Mouse (Mus musculus): ENCODE measurements around the gene Fsip1. TPM values are rescaled to one million over a fixed set of nuclear protein-coding genes. Genes with fewer than 3 reads are reported as not detected.

The Fsip1 gene
- polyA plus RNA-seq, 1 experiment from 2014 or later, result 0.79 TPM

DNA sequence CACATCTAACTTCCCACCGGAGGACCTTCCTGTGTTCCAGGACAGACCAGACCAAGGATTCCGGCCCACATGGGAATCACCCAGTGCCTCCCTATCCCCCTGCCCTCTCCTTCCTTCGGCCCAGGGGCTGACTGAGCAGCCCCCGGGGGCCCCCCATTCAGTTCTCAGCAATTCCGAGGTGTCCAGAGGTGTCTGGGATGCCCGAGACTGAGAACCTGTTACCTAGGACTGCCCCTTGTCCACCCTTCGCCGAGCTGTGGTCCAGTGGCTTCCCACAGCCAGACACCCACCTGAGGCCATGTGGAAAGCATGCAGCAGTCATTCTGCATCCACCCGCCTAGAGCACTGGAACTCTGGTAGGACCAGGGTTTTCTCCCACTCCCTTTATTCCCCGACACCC is 115.1 kb downstream of the Fsip1 start:
- ATAC-seq (ENCODE audit: insufficient number of reproducible peaks, insufficient read depth, low FRiP score, low TSS enrichment, low read depth), result no peak
- H3K36me3 ChIP-seq, result no peaks in the 10 kb centered on the region
- H3K27ac ChIP-seq, result no peak overlapping the region
- no peak overlapping the region for H3K4me2 ChIP-seq
- no peaks in the 10 kb centered on the region for H3K9me3 ChIP-seq
- no peaks in the 10 kb centered on the region for H3K4me1 ChIP-seq
- 88% methylated on average over 10 of the region's 10 CpGs for WGBS
- H3K27me3 ChIP-seq, result no peaks in the 10 kb centered on the region
- no peak overlapping the region for H3K9ac ChIP-seq
- H3K4me3 ChIP-seq, result no peak overlapping the region

DNA sequence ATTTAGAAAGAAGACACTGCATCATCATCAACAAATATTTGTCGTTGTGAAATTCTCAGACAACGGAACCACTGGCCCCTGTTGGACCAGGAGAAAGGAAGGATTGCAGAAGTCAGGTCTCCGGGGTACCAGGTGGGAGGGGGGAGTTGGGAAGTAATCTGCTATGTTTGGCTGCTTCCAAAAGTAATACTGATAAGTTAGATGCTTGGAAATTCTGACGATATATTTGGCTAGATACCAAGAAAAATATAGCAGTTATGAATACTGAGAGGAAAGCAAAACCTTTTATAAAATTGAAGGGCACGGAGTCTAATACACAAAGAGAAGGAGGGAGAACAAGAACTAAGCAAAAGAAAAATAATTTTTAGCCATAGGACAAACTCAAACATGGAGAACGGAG is 117.5 kb downstream of the Fsip1 start:
- Histone ChIP-seq H3K36me3 (no peaks in the 10 kb centered on the region), H3K4me2 (no peak overlapping the region), H3K27me3 (no peaks in the 10 kb centered on the region), H3K27ac (no peak overlapping the region), H3K9ac (no peak overlapping the region), H3K9me3 (no peaks in the 10 kb centered on the region), H3K4me3 (no peak overlapping the region), H3K4me1 (no peaks in the 10 kb centered on the region)
- 73% methylated on average over 6 of the region's 6 CpGs for WGBS
- no peak for ATAC-seq (ENCODE audit: insufficient number of reproducible peaks, insufficient read depth, low FRiP score, low TSS enrichment, low read depth)

DNA sequence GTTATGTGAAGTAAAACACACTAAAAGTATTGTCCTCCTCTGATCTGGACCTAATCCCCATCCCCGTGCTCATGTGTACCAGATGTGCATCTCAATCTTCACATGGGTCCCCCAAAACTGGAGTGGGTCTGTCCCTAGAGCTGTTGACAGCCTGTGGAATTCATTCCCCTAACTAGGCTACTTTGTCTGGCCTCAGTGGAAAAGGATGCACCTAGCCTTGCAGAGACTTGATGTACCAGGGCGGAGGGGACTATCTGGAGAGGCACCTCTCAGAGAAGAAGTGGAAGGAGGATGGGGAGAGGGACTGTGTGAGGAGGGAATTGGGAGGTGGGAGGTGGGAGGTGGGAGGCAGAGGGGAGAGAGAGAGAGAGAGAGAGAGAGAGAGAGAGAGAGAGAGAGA is 119.0 kb downstream of the Fsip1 start:
- Histone ChIP-seq H3K36me3 (no peaks in the 10 kb centered on the region), H3K4me2 (no peak overlapping the region), H3K9me3 (no peaks in the 10 kb centered on the region), H3K27ac (no peak overlapping the region), H3K4me1 (no peaks in the 10 kb centered on the region), H3K4me3 (no peak overlapping the region), H3K27me3 (no peaks in the 10 kb centered on the region), H3K9ac (no peak overlapping the region)
- WGBS, result 72% methylated on average over 2 of the region's 2 CpGs
- no peak for ATAC-seq (ENCODE audit: insufficient number of reproducible peaks, insufficient read depth, low FRiP score, low TSS enrichment, low read depth)

DNA sequence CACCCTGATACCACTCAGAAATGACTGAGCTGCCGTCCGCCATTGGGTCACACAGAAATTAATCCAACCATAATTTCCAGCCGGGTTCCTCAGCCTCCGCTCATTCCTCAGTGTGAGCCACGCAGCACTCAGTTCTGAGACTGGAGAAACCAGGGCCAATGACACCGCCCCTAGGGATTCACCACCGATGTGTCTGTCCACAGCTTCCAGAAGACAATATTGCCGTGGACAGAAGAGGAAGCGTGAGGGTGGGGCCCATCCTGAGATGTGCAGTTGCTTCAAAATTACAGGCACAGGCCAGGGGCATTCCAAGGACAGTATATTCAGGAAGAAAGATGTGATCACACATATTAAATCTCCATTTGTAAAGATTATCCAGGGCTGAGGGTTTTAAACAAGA is 119.7 kb downstream of the Fsip1 start:
- Histone ChIP-seq H3K4me3 (no peak overlapping the region), H3K27ac (no peak overlapping the region), H3K27me3 (no peaks in the 10 kb centered on the region), H3K36me3 (no peaks in the 10 kb centered on the region), H3K9ac (no peak overlapping the region), H3K4me1 (no peaks in the 10 kb centered on the region), H3K9me3 (no peaks in the 10 kb centered on the region), H3K4me2 (no peak overlapping the region)
- 84% methylated on average over 9 of the region's 9 CpGs for WGBS
- ATAC-seq (ENCODE audit: insufficient number of reproducible peaks, insufficient read depth, low FRiP score, low TSS enrichment, low read depth), result no peak

DNA sequence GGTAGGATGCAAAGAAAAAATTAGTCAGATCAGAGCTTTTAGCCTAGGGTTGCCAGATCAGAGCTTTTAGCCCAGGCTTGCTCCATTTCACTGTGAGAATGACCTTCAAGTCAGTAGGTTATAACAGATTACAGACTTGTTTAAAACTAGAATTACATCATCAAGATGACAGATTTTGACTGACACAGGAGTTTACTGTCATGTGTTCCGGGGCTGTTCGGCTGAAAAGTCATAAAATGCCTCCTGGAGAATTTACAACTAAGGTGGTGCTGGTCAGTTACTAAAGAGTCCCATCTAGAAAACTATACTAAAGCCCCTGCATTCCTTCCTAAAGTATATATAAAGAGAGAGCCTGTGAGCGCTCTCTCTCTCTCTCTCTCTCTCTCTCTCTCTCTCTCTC is 128.5 kb downstream of the Fsip1 start:
- H3K27me3 ChIP-seq, result no peaks in the 10 kb centered on the region

DNA sequence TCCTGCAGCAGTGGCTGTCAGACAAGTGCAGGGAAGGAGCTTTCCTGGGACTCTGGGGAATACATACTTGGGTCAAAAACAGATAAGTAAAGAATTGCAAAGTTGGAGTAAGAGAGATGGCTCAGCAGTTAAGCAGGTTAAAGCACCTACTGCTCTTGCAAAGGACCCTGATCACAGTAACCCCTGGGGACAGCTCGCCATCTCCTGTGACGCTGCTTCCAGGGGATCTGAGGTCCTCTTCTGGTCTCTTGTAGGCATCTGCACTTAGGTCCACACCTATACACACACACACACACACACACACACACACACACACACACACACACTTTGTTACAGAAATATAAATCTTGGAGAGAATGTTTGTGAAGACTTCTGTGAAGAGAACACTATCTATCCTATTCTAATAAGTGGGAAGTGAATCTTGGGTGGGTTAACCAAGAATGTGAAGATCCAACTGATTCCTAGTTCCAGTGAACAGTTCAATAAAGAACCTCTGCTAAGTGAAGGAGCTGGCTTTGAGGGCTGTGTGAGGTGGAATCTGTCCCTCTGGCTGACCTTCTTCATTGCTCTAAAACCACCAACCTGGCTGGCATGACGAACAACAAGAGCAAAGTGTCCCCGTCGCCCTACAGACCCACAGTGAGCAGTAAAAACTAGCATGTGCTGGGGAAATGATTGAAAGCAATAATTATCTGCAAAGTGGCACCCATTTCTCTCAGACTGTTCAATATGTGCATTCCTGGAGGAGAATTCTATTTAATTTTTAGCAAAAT is 129.1 kb downstream of the Fsip1 start:
- WGBS, result 79% methylated on average over 5 of the region's 5 CpGs
- Histone ChIP-seq H3K4me2 (no peak overlapping the region), H3K9ac (no peak overlapping the region), H3K27me3 (no peaks in the 10 kb centered on the region), H3K9me3 (no peaks in the 10 kb centered on the region), H3K4me3 (no peak overlapping the region), H3K27ac (no peak overlapping the region), H3K36me3 (peaks cover 36% of the 10 kb centered on the region), H3K4me1 (0 out of 2 replicates have a peak, but pooled peaks cover 6% of the 10 kb centered on the region)
- ATAC-seq (ENCODE audit: insufficient number of reproducible peaks, insufficient read depth, low FRiP score, low TSS enrichment, low read depth), result no peak

More for the DNA sequence above, 128.5 kb downstream of the Fsip1 start:
- H3K4me1 ChIP-seq, result 0 out of 2 replicates have a peak, but pooled peaks cover 6% of the 10 kb centered on the region
- 67% methylated on average over 3 of the region's 3 CpGs for WGBS
- H3K4me3 ChIP-seq, result no peak overlapping the region
- no peak for ATAC-seq (ENCODE audit: insufficient number of reproducible peaks, insufficient read depth, low FRiP score, low TSS enrichment, low read depth)
- H3K9ac ChIP-seq, result no peak overlapping the region
- H3K36me3 ChIP-seq, result peaks cover 30% of the 10 kb centered on the region
- no peaks in the 10 kb centered on the region for H3K9me3 ChIP-seq
- no peak overlapping the region for H3K4me2 ChIP-seq
- no peak overlapping the region for H3K27ac ChIP-seq

DNA sequence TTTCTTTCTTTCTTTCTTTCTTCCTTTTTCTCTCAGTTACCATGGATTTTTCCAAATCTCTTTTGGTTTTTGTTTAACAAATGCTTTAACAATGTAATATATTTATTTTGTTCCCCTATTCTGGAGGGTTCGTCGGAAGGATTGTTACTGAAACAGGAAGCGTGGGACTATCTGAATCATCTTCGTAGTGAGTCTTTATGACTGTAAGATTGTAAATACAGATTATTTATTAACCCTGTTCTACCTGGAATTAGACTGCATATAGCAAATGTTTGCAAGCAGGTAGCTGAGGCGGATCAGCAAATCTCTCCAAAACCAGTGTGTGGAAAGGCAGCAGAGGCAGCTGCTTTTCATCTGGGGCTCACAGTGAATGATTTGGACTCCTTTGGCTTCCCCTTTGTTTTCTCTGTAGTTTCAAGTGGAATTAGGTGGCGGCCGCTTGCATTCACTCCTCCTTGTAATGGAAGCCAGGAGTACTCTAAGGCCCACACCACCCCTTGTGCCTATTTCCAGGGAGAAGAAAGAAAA is 130.8 kb downstream of the Fsip1 start:
- 60% methylated on average over 7 of the region's 7 CpGs for WGBS
- H3K9ac ChIP-seq, result no peak overlapping the region
- H3K4me3 ChIP-seq, result no peak overlapping the region
- H3K4me1 ChIP-seq, result 0 out of 2 replicates have a peak, but pooled peaks cover 6% of the 10 kb centered on the region
- no peak for ATAC-seq (ENCODE audit: insufficient number of reproducible peaks, insufficient read depth, low FRiP score, low TSS enrichment, low read depth)
- H3K27me3 ChIP-seq, result no peaks in the 10 kb centered on the region
- H3K27ac ChIP-seq, result no peak overlapping the region
- H3K36me3 ChIP-seq, result peaks cover 53% of the 10 kb centered on the region
- no peak overlapping the region for H3K4me2 ChIP-seq
- no peaks in the 10 kb centered on the region for H3K9me3 ChIP-seq

DNA sequence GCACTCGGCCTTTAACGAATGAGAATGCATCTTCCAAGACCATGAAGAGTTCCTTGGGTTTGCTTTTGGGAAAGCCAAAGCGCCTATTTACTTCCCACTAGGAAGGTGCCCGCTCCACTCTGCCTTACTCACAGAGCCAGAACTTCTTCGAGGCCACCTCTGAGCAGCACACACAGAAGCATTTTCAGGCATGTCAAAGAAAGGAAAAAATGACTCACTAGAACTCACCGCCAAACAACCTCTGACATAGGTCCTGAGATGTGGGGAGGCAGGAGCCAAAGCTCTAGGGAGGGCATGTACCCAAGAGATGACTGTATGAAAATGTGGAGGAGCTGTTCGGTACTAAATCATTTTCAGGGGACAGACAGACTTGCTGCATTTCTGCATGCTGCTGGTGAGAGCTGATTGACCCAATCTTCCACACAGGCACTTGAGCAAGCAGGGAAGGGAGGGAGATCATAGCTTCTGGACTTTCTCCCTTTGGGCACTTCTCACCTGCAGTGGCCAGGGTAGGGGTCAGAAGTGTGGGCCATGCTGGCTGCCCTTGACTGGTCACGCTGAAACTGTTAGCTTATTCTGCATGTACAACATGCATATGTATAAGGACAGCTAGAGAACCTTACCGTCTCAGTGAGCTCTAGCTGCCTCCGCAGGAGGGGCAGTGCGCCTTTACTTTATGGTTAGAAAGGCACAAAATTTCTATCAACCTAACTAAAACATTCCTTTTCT is 131.4 kb downstream of the Fsip1 start:
- Histone ChIP-seq H3K4me2 (no peak overlapping the region), H3K36me3 (peaks cover 60% of the 10 kb centered on the region), H3K4me3 (no peak overlapping the region), H3K4me1 (0 out of 2 replicates have a peak, but pooled peaks cover 6% of the 10 kb centered on the region), H3K9ac (no peak overlapping the region), H3K27ac (no peak overlapping the region), H3K9me3 (no peaks in the 10 kb centered on the region), H3K27me3 (no peaks in the 10 kb centered on the region)
- WGBS, result 81% methylated on average over 11 of the region's 11 CpGs
- ATAC-seq (ENCODE audit: insufficient number of reproducible peaks, insufficient read depth, low FRiP score, low TSS enrichment, low read depth), result no peak

DNA sequence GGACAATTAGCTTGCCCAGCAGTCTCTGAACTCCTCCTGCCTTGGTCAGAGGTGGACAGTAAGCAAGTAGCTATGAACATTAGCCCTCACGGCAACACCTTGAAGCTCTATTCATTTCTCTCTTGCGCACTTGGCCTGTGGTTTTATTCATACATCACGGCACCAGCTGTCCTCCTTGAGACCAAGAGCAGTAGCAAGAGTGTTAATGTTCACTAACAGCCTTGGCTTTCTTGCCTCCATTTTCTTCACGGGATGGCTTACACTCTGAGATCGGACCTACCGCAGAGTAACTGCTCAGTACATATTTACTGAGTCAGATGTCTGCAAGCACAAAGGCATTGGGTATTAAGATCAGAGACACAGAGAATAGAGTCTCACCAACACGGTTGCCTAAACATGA is 132.3 kb downstream of the Fsip1 start:
- Histone ChIP-seq H3K27ac (no peak overlapping the region), H3K9ac (no peak overlapping the region), H3K9me3 (no peaks in the 10 kb centered on the region), H3K4me1 (0 out of 2 replicates have a peak, but pooled peaks cover 6% of the 10 kb centered on the region), H3K27me3 (no peaks in the 10 kb centered on the region), H3K4me2 (no peak overlapping the region), H3K36me3 (peaks cover 69% of the 10 kb centered on the region), H3K4me3 (no peak overlapping the region)
- ATAC-seq (ENCODE audit: insufficient number of reproducible peaks, insufficient read depth, low FRiP score, low TSS enrichment, low read depth), result no peak
- WGBS, result 84% methylated on average over 7 of the region's 7 CpGs

DNA sequence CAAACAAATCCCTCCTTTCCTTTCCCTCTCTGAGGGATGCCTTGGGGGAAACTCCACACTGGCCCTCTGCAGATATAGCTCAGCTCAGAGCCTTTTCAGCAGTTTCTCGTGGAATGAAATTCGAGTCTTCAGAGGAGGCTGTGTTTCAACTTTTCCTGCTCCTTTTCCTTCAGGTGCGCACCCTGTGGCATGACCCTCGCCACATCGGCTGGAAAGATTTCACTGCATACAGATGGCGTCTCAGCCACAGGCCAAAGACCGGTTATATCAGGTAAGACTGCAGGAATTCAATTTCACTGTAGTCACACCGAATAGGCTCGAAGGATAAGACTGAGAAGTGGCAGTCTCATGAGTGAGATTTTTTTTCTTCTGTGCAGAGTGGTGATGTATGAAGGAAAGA is 133.0 kb downstream of the Fsip1 start:
- no peak overlapping the region for H3K9ac ChIP-seq
- H3K4me3 ChIP-seq, result no peak overlapping the region
- 64% methylated on average over 9 of the region's 9 CpGs for WGBS
- H3K9me3 ChIP-seq, result no peaks in the 10 kb centered on the region
- no peak for ATAC-seq (ENCODE audit: insufficient number of reproducible peaks, insufficient read depth, low FRiP score, low TSS enrichment, low read depth)
- H3K36me3 ChIP-seq, result peaks cover 76% of the 10 kb centered on the region
- H3K4me2 ChIP-seq, result no peak overlapping the region
- H3K27me3 ChIP-seq, result no peaks in the 10 kb centered on the region
- 0 out of 2 replicates have a peak, but pooled peaks cover 6% of the 10 kb centered on the region for H3K4me1 ChIP-seq
- H3K27ac ChIP-seq, result no peak overlapping the region

DNA sequence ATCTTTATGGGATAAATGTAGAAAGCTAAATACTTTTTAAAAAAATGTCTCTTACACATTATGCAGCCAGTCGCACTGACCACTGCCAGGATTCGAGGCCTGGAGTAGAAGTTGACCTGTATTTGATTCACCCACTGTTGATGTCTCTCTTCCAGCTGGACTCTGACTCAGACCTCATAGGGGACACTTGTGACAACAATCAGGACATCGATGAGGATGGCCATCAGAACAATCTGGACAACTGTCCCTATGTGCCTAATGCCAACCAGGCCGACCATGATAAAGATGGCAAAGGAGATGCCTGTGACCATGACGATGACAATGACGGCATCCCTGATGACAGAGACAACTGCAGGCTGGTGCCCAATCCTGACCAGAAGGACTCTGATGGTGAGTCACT is 134.5 kb downstream of the Fsip1 start:
- peaks cover 18% of the 10 kb centered on the region for H3K4me1 ChIP-seq
- H3K27me3 ChIP-seq, result no peaks in the 10 kb centered on the region
- no peak overlapping the region for H3K9ac ChIP-seq
- 93% methylated on average over 6 of the region's 6 CpGs for WGBS
- H3K9me3 ChIP-seq, result no peaks in the 10 kb centered on the region
- no peak overlapping the region for H3K4me2 ChIP-seq
- no peak overlapping the region for H3K27ac ChIP-seq
- no peak for ATAC-seq (ENCODE audit: insufficient number of reproducible peaks, insufficient read depth, low FRiP score, low TSS enrichment, low read depth)
- H3K4me3 ChIP-seq, result no peak overlapping the region
- H3K36me3 ChIP-seq, result peaks cover 91% of the 10 kb centered on the region

DNA sequence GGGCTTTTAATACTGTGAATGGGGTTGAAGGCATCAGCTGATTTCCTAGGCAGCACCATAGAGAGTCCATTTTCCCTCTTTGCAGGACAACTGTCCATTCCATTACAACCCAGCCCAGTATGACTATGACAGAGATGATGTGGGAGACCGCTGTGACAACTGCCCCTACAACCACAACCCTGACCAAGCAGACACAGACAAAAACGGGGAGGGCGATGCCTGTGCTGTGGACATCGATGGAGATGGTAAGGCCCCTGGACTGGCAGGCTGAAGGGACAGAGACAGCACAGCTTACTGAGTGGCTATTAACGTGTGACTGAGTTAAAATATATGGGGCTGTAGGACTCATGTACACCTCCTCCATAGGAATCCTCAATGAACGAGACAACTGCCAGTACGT is 136.0 kb downstream of the Fsip1 start:
- no peaks in the 10 kb centered on the region for H3K9me3 ChIP-seq
- H3K4me2 ChIP-seq, result no peak overlapping the region
- no peak overlapping the region for H3K4me3 ChIP-seq
- H3K4me1 ChIP-seq, result peaks cover 30% of the 10 kb centered on the region
- peaks cover 98% of the 10 kb centered on the region for H3K36me3 ChIP-seq
- WGBS, result 93% methylated on average over 7 of the region's 7 CpGs
- no peak for ATAC-seq (ENCODE audit: insufficient number of reproducible peaks, insufficient read depth, low FRiP score, low TSS enrichment, low read depth)
- no peaks in the 10 kb centered on the region for H3K27me3 ChIP-seq
- H3K9ac ChIP-seq, result no peak overlapping the region
- no peak overlapping the region for H3K27ac ChIP-seq
